Mouse (Mus musculus): Measurements from ENCODE around the gene Uqcr10. TPM values are rescaled to one million over a fixed set of nuclear protein-coding genes. Genes with fewer than 3 reads are reported as not detected.

Uqcr10 gene
- polyA plus RNA-seq, 1 experiment from 2014 or later, result 1,117 TPM

DNA sequence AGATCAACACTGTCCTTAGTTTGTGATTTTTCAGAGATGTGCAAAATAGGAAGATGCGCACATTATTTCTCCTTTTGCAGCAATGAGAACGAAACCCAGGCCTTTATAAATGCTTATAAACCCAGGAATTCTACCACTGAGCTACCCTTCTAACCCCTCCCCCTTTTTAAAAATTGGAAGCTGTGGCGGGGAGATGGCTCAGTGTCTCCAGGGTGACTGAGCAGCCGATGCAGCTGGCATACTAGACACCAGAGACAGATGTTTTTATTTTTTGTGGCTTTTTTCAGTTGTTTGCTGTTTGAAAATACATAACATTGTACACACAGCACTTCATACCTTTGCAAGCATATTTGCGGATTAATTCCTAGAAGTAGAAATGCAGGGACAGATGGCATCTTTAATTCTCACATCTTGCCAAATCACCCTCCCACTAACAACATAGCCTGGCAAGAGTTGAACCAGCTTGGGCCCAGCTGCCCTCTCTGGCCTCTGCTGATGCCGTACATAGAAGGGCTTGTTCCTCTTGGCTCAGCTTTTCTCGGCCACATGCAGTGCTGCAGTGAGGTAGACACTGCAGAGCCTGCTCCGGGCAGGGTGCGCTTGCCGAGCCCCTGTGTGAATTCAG lies 42.2 kb downstream of the Uqcr10 start:
- WGBS, result 88% methylated on average over 10 of the region's 10 CpGs
- peaks cover 3% of the 10 kb centered on the region; the same call in 1 of the 2 replicates for H3K36me3 ChIP-seq
- no peak overlapping the region for H3K27ac ChIP-seq
- no peaks in the 10 kb centered on the region for H3K9me3 ChIP-seq
- no peak overlapping the region for H3K4me2 ChIP-seq (replicated peaks)
- no peak for ATAC-seq
- no peak overlapping the region for H3K4me3 ChIP-seq (replicated peaks)
- no peaks in the 10 kb centered on the region for H3K4me1 ChIP-seq (replicated peaks)
- H3K9ac ChIP-seq, result no peak overlapping the region
- H3K27me3 ChIP-seq (replicated peaks), result no peaks in the 10 kb centered on the region

DNA sequence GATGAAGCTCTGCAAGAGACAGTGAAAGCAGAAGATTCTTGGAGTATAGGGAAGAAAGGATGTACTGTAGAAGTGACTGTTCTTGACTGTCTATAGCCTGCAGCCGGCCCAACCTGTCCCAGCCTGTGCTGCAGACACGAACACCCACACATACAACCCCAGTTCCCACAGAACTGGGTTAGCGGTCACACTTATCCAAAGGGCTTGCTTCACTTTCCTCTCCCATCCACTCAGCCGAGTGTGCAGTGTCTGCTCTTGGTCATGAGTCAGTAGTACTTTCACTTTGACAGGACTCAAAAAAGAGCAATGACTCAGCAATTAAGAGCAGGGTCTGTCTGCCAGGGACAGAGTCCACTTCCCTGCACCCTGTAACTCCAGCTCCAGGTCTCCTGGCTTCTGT lies 42.8 kb downstream of the Uqcr10 start:
- peak; percentile 71 for ATAC-seq
- H3K27me3 ChIP-seq (replicated peaks), result no peaks in the 10 kb centered on the region
- H3K9me3 ChIP-seq, result no peaks in the 10 kb centered on the region
- no peak overlapping the region for H3K9ac ChIP-seq
- H3K4me2 ChIP-seq (replicated peaks), result no peak overlapping the region
- H3K4me1 ChIP-seq (replicated peaks), result no peaks in the 10 kb centered on the region
- peaks cover 3% of the 10 kb centered on the region; the same call in 1 of the 2 replicates for H3K36me3 ChIP-seq
- no peak overlapping the region for H3K27ac ChIP-seq
- H3K4me3 ChIP-seq (replicated peaks), result no peak overlapping the region
- WGBS, result 77% methylated on average over 4 of the region's 4 CpGs

DNA sequence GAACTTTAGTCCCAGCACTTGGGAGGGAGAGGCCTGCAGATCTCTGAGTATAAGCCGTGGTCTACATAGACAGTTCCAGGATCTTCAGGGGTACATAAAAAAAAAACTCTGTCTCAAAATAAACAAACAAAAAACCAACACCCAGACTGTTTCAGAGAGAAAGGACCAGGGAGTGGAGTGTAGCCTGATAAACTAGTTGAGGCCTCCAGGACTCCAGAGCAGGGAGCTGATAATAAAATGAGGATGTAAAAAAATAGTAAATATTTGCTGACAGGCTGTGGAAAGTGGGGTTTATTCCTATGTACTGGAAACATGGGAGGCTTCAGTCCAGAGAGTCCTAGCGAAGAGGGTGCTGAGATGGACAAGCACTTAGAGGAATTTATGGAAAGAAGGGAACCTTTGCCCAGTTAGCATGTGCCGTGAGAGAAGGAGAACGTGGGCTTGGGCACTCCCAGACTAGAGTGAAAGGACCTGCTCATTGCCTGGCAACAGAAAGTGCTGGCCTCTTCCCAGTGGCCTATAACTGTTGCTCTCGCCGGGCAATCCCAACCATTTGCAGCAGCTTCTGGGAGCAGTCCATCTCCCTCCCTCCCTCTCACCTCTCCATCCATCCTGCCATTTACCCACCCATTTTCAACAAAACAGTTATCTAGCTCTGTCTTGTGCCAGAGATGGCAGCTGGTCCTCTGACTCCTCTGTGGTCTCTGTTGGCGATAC lies 43.7 kb downstream of the Uqcr10 start:
- no peak for ATAC-seq
- H3K27me3 ChIP-seq (replicated peaks), result no peaks in the 10 kb centered on the region
- peaks cover 3% of the 10 kb centered on the region; the same call in 1 of the 2 replicates for H3K36me3 ChIP-seq
- no peak overlapping the region for H3K27ac ChIP-seq
- H3K4me2 ChIP-seq (replicated peaks), result no peak overlapping the region
- no peak overlapping the region for H3K9ac ChIP-seq
- H3K4me3 ChIP-seq (replicated peaks), result no peak overlapping the region
- no peaks in the 10 kb centered on the region for H3K9me3 ChIP-seq
- WGBS, result 81% methylated on average over 7 of the region's 7 CpGs
- no peaks in the 10 kb centered on the region for H3K4me1 ChIP-seq (replicated peaks)

DNA sequence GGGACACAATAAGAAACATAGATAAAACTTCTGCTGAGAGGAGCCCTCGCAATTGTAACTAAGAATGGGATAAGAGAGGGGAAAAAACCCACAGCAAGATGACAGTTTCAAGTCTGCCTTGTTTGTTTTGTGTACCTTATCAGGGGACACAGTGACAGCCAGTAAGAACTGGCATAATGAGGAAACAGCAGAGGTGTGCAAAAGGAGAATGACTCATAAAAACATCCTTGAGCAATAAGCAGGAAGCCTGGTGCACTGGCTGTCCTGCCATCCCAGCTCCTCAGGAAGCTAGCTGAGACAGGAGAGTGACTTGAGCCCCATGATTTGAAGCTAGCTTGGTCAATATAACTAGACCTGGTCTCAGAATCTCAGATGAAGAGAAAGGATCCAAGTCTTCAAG lies 44.3 kb downstream of the Uqcr10 start:
- H3K4me3 ChIP-seq (replicated peaks), result no peak overlapping the region
- no peaks in the 10 kb centered on the region for H3K9me3 ChIP-seq
- H3K4me2 ChIP-seq (replicated peaks), result no peak overlapping the region
- H3K36me3 ChIP-seq, result peaks cover 8% of the 10 kb centered on the region; the same call in 1 of the 2 replicates
- H3K27ac ChIP-seq, result no peak overlapping the region
- WGBS, result 87% methylated on average over 1 of the region's 1 CpGs
- H3K27me3 ChIP-seq (replicated peaks), result no peaks in the 10 kb centered on the region
- no peak for ATAC-seq
- no peaks in the 10 kb centered on the region for H3K4me1 ChIP-seq (replicated peaks)
- no peak overlapping the region for H3K9ac ChIP-seq

Other genes with a start within 250 kb of the Uqcr10 start
- gene Mtmr3, start 109.5 kb downstream of the Uqcr10 start, polyA plus RNA-seq (2015; fragmentation: Nextera tagmentation; extraction: Ambion mirVana), result 20.5 and 21.7 TPM in 2 replicates
- not detected in 2 replicates for gene Gm11032, start 84.3 kb downstream of the Uqcr10 start, polyA plus RNA-seq (2015; fragmentation: Nextera tagmentation; extraction: Ambion mirVana)
- gene Ascc2, start 66.6 kb downstream of the Uqcr10 start, polyA plus RNA-seq (2015; fragmentation: Nextera tagmentation; extraction: Ambion mirVana), result 31.7 and 33.0 TPM in 2 replicates
- 60.9 and 63.0 TPM in 2 replicates for gene Zmat5, start 336 bp upstream of the Uqcr10 start, polyA plus RNA-seq (2015; fragmentation: Nextera tagmentation; extraction: Ambion mirVana)
- gene Cabp7, start 42.4 kb upstream of the Uqcr10 start, polyA plus RNA-seq (2015; fragmentation: Nextera tagmentation; extraction: Ambion mirVana), result 0.13 and 0.21 TPM in 2 replicates
- gene Nf2, start 145.2 kb upstream of the Uqcr10 start, polyA plus RNA-seq (2015; fragmentation: Nextera tagmentation; extraction: Ambion mirVana), result 42.1 and 42.8 TPM in 2 replicates
- 97.5 and 99.6 TPM in 2 replicates for gene Nipsnap1, start 169.6 kb upstream of the Uqcr10 start, polyA plus RNA-seq (2015; fragmentation: Nextera tagmentation; extraction: Ambion mirVana)
- gene Thoc5, start 191.0 kb upstream of the Uqcr10 start, polyA plus RNA-seq (2015; fragmentation: Nextera tagmentation; extraction: Ambion mirVana), result 33.6 and 34.3 TPM in 2 replicates
- gene Nefh, start 243.7 kb upstream of the Uqcr10 start, polyA plus RNA-seq (2015; fragmentation: Nextera tagmentation; extraction: Ambion mirVana), result 0.58 and 0.76 TPM in 2 replicates

Data from intestine, embryonic 15.5 days (tissue).